Mouse (Mus musculus) left cerebral cortex, adult 8-10 months (tissue): ENCODE data around the gene Poldip2. TPM values are rescaled to one million over a fixed set of nuclear protein-coding genes. Genes with fewer than 3 reads are reported as not detected.
A peak's percentile ranks its signal among the peaks of the same experiment; 100 is the strongest.

ENCODE experiments used
- DNase-seq, 2 experiments: peaks; one replicate each; pipeline ENCODE4 v3.0.0; 2022; ENCODE audit warnings: low spot score in 2 of 2
- total RNA-seq, 4 experiments: library from RNA; stranded (reverse); gene quantifications; 2 replicates each; pipeline ENCODE4 v1.2.4; 2022

Poldip2 gene
- 100 to 1,000 TPM; 116 to 125 (median 118) TPM for total RNA-seq

DNA sequence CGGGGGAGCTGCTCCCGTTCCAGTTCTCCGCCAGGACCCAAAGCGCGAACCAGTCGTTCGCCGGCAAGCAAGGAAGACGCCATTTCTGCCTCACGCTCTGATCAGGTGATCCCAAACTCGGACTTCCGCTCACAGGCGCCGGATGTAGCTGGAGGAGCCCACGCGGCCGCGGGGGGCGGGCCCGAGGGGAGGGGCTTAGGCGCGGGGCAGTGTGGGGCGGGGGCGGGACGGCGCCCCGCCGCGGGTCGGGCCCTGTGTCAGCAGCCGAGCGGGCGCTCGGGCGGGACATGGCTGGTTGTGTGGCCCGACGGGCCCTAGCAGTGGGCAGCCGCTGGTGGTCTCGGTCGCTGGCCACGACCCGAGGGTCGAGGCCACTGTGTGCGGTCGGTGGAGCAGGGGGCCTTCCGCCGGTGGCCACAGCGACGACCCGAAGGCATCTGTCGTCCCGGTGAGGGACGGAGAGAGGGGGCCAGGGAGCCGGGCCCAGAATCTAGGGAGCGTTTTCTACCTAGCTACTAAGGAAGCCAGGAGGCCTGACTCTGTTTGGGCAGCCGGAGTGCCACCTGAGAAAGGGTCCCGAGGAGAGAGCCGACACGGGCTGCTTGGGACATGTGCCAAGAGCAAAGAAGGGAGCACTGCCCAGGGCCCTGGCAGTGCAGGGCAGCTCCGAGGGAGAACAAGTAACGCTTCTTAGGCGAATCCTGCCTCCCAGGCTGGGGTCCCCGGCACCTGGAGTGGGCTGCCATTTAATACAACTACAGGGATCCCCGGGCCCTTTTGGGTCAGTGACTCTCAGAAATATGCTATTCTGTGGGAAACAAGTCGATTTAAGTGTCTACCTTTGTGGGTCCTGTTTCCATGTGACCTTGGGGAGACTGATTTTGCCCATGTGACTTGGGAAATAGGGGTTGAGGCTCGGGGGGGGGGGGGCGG lies at the start of gene Poldip2, which contains the start of gene Tmem199:
Gene Poldip2, plus strand, starts transcription at position 169 of the 933 bp plus-strand sequence.
Gene Tmem199, minus strand, starts transcription at position 148 of the 933 bp plus-strand sequence.
- DNase-seq, result peak; percentile 65 to 87

DNA sequence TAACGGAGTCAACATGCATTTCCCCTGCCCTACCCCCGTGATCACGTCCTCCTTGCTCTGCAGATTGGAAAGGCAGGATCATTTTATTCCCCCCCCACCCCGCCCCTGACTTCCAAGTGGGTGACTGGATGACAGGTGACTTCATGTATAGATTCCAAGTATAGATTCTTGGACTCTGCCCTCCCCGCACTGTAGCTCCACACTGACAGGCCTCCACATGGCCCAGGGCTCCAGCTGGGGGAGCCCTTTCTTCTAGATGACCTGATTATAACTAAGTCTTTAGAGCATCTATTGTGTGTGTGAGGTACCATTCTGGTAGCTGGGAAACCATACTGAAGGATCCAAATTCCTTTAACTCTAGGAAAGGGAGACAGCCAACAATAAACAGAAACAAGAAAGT lies 49.3 kb upstream of the Poldip2 start:
- DNase-seq, result no peak

DNA sequence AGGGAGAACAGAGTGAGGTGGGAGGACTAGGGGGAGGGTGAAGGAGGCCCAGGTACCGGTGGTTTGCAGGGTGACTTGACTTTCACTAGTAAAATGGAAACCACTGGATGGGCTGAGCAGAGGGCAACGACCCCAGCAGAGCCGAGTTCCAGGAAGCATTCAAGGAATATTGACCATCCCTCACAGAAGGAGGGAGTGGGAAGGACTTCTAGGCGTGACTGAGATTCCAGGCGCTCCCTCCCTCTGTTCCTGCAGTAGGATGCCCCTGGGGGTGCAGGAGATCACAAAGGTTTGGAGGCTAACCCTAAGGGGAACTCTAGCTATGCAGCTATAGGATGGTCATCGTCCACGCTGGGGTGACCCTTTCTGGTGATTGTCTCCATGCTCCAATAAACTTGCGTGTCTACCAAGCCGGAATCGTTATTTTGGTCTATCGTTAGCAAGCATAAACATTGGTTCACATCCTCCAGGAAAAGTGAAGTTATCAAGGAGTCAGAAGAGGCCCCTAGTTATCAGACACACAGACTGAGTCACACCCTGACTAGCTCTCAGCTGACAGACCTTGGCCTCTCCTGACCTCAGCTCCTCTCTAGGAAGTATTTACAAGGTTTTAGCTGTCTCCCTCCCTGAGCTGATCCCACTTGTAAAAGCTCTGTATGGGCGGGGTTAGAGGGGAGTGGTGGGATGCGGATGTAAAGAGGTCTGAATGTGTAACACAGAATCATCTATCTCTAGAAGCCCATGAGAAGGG lies 48.5 kb upstream of the Poldip2 start:
- DNase-seq, result no peak

DNA sequence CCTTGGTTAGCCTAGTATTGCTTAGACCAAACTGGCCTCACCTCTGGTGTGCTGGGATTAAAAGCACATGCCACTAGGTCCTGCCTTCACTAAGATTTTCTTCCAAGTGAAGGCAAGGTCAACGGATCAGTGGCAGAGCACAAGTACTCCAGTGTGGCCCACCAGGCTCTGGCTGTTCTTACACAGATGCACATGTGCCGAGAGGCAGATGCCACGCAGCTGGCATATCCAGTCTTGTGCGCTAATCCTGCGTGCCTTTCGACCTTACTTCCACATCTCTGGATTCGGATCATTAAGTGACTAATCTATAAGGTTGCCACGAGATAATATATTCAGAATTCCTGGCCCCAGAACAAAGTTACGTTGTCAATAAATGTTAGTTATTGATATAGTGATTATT lies 46.9 kb upstream of the Poldip2 start:
- DNase-seq, result no peak

DNA sequence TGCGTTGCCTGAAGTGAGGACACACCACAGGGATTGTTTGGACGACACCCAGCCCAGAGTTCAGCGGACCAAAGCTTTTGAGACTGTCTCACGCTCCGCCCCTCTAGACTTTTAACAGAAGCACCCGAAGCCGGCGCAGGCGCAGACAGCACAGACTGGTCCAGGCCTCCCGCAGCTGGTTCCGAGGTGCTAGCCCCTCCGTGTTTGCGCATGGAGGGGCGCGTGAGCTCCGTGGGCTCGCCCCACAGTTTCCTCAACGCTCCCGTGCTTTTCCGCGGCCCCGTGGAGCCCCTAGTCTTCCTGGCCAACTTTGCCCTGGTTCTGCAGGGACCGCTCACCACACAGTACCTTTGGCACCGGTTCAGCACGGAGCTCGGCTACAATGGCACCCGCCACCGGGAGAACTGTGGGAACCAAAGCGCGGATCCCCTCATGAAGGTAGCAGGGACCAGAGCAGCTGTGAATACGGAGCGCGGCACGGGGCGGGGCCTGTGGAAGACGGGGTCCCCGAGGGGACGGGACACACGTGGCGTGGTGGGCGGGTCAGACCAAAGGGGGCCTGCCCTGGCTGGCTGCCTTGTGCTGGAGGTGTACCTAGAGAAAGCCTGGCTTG lies 46.3 kb upstream of the Poldip2 start, which contains the start of gene Slc46a1:
Gene Slc46a1, plus strand, starts transcription at position 130 of the 613 bp plus-strand sequence.
- peak; percentile 53 to 70 for DNase-seq

DNA sequence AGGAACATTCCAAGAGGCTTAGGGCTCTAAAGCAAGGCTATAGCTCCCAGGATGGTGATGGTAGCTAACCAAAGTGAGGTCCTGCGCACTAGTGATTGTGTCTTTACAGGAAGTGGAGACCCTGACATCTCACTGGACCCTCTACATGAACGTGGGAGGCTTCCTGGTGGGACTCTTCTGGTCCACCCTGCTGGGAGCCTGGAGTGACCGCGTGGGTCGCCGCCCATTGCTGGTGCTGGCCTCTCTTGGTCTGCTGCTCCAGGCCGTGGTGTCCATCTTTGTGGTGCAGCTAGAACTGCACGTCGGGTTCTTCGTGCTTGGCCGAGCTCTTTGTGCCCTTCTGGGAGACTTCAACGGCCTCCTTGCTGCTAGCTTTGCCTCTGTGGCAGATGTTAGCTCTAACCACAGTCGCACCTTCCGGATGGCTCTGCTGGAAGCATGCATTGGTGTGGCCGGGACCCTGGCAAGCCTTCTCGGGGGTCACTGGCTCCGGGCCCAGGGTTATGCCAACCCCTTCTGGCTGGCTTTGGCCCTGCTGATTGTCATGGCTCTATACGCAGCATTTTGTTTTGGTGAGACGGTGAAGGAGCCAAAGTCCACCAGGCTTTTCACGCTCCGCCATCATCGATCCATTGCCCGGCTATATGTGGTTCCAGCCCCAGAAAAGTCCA lies 45.6 kb upstream of the Poldip2 start:
- DNase-seq, result no peak

DNA sequence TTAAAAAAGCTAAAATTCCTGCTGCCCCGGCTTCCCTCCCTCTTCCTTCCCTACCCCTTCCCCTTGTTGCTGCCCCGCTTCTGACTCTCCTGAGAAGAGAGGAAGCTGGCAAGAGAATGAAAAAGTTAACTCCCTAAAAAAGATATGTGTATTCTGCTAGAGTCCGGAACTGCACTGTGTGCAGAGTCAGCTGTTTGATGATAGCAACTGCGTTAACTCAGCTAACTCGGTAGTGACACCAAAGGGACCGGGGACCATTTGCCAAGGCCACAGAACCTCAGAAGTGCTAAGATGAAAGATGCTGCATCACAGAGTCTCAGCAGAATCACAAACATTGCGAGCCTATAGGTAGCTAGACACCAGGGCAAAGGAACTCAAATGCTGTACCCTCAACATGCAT lies 44.5 kb upstream of the Poldip2 start:
- DNase-seq, result no peak

DNA sequence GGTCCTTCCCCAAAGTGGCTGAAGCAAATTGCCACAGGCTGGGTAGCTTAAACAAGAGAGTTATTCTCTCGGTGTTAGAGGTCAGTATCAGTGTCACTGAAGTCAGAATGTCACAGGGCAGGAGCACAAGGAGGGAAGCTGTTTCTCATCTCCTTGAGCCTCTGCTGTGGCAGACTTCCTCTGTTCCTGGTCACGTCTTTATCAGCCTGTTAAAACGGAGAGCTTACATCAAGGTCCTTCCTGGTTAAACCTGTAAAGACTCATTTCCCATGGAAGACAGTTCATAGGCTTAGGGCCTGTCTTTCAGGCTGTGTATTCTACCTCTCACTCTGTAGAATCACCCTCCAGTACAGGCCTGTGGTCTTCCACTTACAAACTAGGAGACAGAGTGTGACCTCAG lies 44.1 kb upstream of the Poldip2 start:
- no peak for DNase-seq

DNA sequence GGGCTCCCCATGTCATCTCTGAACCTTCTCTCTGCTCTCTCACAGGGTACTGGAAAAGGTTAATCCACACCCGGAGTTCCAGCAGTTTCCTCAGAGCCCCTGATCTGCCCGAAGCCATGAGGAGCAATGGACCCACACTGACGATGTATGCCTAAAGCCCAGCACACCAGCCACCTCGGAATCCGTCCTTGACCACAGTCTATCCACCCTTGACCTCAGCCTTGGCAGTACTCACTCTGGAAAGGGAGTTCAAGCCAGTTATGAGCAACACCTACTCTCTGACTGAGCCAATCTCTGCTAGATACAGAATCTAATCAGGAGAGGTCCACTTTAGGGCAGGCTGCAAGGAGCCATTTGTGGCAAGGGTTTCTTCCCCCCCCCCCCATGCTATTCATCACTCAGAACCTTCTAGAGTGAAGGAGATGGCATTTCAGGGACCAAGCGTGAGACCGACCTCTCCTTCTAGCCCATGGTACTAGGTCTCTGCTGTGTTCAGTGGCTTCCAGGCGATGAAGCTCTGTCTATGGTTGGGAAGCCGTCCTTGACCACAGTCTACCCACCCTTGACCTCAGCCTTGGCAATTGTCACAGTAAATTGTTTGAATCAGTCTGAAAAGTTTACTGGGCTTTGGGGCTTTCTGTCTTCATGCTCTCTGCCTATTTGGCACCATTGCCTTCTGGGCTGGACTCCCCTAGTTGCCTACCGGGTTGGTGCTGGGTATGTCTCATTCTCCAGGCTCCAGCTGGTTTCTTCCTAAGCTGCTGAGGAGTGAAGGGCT lies 40.5 kb upstream of the Poldip2 start:
- DNase-seq, result no peak

DNA sequence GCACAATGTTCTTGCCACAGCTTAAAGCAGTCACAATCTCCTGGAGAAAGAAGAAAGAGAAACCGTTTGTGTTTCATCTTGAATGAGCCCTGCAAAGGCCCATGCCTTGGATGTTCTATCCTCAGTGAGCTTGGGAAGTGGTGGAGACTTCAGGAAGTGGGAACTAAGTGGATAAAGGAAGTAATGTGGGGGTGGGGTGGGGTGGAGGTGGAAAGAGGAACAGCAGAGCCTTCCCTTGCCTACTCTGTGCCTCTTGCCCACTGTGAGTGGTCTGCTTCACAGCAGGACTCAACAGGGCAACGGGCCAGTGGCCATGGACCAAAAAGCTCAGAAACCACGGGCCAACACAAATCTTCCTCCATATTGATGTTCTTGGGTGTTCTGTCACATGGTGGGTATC lies 36.7 kb upstream of the Poldip2 start:
- no peak for DNase-seq

DNA sequence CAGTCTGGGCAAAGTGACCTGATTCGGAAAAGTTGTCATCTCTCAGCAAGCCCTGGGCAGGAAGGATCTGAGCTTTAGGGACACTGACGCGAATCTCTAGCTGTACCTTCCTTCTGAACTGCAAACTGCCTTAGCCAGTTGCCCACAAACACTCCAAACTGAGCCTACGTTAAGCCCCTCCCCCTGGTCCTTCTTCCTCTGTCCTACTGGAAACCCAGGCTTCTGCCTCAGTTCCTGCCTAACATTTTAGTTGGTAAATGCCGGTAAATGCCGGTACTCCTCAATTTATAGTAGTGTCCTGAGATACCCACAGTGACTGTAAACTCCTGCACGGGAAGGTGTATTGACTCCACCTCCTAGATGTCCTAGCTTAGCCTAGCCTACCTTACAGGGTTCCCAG lies 28.4 kb upstream of the Poldip2 start:
- no peak for DNase-seq

DNA sequence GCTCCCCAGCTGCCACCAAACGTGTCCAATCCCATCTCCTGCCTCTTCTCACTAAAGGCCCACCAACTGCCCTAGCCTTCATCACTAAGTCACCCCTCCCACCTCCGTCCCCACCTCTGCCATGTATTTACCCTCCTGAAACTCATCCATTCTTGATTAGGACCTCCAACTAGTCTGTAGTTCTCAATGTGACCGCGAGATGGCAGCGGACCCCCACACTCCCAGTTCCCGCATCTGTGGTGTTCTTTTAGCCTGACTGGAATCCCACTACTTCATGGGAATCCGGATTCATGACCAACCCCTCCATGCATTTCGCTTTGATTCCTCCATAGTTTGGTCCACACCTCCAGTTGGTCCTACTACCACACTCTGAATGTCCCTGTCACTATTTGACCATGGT lies 23.8 kb upstream of the Poldip2 start:
- peak in 1 of 2 experiments; percentile 68 for DNase-seq

DNA sequence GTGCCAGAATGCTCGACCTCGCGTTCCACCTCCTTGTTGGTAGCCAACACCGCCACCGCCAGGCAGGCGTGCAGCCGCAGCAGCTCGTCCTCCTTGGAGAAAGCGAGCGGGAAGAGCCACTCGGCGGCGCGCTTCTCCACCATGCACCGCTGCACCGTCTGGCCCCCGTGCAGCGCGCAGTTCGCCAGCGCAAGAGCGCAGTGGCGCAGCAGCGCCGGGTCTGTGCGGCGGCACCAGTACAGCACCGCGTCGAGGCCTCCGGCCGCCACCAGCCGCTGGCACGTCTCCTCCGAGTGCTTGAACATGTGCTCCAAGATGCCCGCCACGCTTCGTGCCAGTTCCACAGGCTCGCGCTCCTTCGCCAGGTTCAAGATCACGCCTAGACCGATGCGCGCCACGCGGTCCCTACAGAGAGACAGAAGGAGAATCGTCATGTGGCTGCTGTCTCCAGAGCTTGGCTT lies 21.2 kb upstream of the Poldip2 start:
- DNase-seq, result peak in 1 of 2 experiments; percentile 32

DNA sequence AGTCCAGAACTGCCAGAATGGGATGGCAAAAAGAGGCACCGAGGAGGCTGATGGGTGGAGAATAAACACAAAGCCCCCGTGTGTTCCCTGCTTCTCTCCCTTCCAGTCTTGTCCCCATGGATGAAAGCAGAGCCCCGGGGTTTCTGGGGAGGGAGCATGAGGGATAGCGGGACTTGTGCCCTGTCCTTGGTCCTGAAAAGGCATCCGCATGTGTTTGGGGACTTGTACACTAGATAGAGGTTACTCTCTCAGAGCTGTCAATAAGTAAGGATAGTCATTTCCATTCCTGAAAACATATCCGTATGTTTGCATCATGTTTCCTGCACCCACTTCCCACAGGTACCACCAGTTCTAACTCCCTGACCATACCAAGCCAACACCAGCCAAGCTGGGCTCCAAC lies 16.1 kb upstream of the Poldip2 start:
- no peak for DNase-seq

DNA sequence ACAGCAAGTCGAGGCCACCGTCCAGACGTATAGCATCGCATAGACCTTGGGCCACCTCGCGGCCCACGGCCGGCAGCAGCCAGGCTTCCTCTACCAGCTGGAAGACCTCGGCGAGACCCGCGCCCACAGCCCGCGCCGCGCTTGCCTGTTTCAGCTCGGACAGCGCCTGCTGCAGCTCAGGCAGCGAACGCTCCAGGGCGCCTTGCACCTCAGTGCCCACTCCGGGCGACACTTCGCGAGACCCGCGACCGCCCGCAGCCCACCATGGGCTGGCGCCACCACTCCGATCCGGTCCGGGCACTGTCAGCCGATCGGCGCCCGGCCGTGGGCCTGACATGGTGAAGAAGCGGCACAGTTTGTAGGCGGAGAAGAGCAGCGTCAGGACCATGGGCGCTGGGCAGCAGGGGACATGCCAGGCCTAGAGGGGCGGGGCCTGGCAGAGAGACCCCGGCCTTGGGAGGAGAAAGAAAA lies 14.9 kb upstream of the Poldip2 start:
- DNase-seq, result peak in 1 of 2 experiments; percentile 42

DNA sequence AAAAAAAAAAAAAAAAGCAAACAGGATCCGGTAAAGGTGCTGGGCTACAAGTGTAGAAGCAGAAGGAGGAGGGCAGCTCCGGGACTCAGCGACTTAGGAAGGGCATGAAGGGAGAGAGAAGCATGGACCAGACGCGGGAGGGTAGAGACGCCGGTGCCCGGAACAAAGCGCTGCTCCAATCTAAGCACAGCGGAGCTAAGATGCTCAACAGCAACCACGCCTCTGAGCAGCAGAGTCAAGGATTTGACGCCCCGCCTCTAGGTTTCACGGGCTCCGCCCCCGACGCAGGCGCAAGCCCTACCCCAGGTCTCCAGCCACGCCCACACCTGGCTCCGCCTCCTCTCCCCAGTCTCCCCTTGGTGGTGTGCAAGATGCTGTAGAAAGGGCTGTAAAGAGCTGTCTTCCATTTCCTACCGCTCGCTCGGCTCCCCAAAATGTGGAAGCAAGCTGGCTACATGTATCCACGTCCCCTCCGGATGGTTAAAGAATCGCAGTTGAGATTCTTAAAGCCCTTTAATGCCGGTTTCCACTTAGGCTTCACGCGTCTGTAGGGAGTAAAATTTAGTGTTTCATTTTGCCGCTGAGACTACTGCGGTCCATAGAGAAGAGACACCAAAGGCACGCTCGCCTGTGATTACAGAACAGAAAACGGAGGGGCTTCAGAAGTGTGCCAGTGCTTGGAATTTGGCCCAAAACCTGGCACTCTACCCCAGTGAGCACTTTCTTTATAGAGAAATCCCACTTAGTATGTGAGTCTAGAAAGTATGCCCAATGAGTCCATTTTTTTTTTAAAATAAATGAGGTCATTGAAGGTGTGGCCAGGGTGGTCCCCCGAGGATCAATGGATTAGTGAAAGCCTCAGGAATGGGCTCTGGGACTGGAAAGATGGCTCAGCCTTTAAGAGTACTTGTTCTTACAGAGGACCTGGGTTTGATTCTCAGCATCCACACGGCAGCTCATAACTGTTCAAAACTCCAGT lies 14.2 kb upstream of the Poldip2 start, which contains the start of gene Sarm1:
Gene Sarm1, minus strand, starts transcription at position 211 of the 979 bp plus-strand sequence.
- DNase-seq, result peak; percentile 85 to 95

DNA sequence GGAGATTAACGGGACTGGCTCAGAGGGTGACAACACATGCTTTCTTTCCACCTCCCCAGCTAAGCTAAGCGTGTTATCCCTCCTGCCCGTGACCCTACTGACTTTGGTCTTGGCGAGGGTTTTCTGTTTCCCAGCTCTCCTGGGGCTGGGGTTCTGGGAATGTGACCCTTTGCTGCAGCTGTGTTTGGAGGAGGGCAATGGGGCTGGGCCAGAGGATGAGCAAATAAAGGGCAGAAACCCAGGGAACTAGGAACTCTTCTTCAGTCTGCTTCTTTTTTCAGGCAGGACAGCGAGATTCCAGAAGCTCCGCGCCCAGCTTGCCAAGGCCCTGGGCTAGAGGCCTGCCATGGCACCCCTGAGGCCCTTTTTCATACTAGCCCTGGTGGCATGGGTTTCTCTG lies 13.0 kb upstream of the Poldip2 start, which contains the start of gene Vtn:
Gene Vtn, plus strand, starts transcription at position 88 of the 400 bp plus-strand sequence.
- no peak for DNase-seq

DNA sequence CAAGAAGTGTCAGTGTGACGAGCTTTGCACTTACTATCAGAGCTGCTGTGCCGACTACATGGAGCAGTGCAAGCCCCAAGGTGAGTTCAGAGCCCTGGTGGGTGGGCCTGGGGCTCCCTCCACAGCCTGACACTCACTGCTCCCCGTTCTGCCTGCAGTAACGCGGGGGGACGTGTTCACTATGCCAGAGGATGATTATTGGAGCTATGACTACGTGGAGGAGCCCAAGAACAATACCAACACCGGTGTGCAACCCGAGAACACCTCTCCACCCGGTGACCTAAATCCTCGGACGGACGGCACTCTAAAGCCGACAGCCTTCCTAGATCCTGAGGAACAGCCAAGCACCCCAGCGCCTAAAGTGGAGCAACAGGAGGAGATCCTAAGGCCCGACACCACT lies 12.4 kb upstream of the Poldip2 start:
- DNase-seq, result no peak
